Mouse (Mus musculus): ENCODE data around the gene Gps2.

- no peak for TF ChIP-seq CTCF (IDR thresholded peaks at IDR 0.05; ENCODE audit: control insufficient read depth, insufficient read depth, insufficient read length)
- TF ChIP-seq MAX (IDR thresholded peaks at IDR 0.05): no peak
Measured at GRCm38 (mm10) chr11:69908645-69909044, 5.0 kb upstream of the Gps2 start.
